Mouse (Mus musculus) natural killer cell, adult 2 months (primary cell): ENCODE results near the gene Litaf.
A peak's percentile ranks its signal among the peaks of the same experiment; 100 is the strongest.
"Not testable (repeated sequence)": the region's sequence is repeated elsewhere in the genome, so short reads cannot be mapped to it uniquely, and the experiment has no call there.

Source experiments
- DNase-seq, 2 experiments: peaks; one replicate each; pipeline ENCODE4 v3.0.0; 2022; ENCODE audit warnings: low spot score in 2 of 2

Gene Litaf

GRCm38 (mm10) chr16:10992090-10993031, 73.6 kb downstream of the Litaf start:
- DNase-seq, result peak; percentile 57 to 65

DNA sequence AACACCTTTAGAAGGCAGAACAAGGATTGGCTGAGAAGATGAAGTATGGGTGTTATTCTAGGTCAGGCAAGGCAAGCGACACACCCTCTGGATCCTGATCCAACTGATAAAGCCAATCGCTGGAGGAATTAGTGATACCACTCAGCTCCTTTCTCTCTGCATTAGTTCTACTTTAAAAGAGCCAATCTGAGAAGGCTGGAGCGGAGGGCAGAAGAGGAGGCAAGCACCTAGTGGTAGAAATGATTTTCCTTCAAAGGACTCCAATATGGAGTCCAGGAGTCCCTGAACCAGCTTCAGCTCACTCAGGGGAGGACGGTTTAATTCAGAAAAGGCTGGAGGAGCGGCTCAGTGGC, 74.2 kb downstream of the Litaf start:
- DNase-seq, result no peak

- no peak for DNase-seq
These were observed 75.2 kb downstream of the Litaf start for GRCm38 (mm10) chr16:10990763-10991162.

DNA sequence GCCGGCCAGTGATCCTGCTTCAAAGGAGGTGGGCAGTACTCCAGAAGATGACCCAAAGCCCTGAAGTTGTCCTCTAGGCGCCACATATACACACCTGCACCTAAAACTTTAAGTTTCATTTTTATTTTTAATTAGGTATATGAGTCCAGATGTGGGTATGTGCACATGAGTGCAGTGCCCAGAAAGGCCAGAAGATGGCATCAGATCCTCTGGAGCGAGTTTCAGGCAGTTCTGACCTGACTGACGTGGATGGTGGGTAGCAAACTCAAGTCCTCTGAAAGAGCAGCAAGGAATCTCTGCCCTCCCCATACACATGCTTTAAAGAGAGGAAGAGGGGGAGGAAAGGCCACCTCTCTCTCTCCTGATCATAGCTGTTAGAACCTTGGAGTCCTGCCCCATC, 76.1 kb downstream of the Litaf start:
- peak; percentile 45 to 55 for DNase-seq

- DNase-seq, result no peak
These were observed 76.6 kb downstream of the Litaf start for GRCm38 (mm10) chr16:10989361-10989760.

DNA sequence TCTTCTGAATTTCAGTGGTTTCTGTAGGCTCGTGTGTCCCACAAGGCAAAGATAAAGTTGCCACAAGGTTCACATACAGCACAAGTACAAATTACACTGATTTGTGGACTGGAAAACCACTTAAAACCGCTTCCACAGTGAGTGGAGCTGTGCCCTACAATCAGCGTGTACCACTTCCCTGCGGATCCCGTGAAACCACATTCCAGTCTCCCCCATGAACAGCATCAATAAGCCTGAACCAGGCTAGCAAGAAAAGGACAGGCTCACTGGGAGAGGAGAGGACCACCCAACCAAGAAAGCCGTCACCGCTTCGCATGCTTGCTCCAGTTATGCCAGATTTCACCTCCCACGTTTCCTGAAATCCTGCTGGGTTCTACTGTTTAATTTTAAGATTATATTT, 77.7 kb downstream of the Litaf start:
- no peak for DNase-seq

GRCm38 (mm10) chr16:10984534-10984933, 81.4 kb downstream of the Litaf start:
- DNase-seq, result no peak

GRCm38 (mm10) chr16:10981493-10982070, 84.4 kb downstream of the Litaf start:
- no peak for DNase-seq

DNA sequence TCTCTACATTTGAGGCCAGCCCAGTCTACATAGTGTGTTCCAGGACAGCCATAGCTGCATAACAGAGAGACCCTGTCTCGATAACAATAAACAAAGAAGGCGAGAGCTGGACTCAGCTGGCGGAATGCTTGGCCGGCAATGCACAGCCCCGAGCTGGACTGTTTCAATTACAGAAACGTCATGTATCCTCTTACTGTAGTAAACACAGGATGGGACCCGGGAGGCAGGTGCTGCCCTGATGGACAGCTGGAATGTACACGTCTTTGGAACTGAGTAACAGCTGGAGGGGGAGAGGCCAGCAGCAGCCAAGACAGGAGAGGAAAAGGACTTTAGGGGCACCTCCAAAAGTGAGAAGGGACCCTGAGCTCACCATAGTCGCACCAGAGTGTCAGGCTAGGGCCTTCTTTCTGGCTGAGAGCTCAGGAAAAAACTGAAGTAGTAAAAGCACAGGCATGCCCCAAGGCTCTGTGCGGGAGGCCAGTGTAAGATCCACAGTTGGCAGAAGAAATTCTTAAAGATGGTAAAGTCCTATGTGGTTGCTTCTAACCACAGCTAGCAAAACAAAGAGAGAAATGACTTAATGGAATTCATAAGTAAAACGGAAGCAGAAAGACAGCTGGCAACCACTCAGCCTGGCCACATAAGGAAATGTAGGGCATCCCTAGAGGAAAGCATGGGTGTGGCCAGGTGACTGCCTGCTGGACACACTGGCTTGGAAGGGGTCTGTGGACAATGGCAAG, 86.7 kb downstream of the Litaf start:
- DNase-seq, result peak in 1 of 2 experiments; percentile 36

DNA sequence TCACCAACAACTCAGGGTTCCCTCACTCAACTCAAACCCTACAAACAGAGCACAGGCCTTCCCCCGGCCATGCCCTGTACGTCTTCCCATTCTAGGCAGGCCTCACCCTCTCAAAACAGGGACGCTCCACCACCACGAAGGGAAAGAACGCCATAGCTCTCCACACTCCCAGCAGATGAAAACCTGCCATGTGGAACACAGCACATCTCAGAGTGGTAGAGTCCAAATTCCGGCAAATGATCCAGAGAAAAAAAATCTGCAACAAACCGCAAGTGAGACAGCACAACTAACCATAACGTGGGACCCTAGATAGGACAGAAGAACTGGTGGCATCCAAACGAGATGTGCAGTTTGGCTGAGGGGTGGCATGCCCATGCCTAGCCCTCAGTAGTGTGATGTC, 88.1 kb downstream of the Litaf start:
- DNase-seq, result no peak

DNA sequence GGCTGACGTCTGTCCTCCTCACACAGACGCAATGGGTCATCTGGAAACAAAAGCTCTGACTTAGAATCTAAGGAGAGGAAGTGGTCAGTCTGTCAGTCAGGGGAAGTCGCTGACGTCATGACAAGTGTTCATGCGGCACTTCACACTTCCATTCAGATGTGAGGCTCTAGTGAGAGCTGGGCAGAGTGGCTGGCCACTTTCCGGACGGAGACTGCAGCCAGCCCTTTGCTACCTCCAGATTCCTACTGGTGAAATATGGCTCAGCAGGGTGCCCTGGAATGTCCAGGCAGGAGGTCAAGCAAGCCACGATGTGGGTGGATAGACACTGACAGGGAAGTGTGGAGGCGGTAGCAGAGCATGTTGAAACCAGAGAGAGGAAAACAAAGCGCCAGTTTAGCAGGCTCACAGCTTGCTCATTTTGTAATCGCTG, 89.7 kb downstream of the Litaf start:
- peak; percentile 85 to 94 for DNase-seq

- DNase-seq, result no peak
These were observed 91.0 kb downstream of the Litaf start for GRCm38 (mm10) chr16:10974939-10975338.

DNA sequence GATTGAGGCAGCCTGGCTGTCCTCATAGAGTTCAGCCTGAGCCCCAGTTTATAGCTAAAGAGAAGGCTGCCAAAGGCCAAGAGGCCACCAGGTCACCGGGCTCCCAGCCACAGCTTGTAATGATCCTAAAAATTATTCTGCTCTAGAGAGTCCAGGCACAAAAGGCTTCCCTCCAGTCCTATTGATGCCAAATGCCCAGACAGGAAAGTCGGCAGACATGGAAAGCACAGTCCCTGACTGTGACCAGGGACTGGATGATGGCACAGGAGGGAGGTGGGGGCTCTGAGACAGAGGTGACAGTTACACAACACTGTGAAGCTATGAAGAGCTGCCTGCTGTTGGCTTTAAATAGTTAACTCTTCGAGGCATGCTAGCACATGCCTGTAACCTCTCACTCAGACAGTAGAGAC, 91.9 kb downstream of the Litaf start:
- no peak for DNase-seq

- no peak for DNase-seq
These were observed 93.7 kb downstream of the Litaf start for GRCm38 (mm10) chr16:10972259-10972658.

DNA sequence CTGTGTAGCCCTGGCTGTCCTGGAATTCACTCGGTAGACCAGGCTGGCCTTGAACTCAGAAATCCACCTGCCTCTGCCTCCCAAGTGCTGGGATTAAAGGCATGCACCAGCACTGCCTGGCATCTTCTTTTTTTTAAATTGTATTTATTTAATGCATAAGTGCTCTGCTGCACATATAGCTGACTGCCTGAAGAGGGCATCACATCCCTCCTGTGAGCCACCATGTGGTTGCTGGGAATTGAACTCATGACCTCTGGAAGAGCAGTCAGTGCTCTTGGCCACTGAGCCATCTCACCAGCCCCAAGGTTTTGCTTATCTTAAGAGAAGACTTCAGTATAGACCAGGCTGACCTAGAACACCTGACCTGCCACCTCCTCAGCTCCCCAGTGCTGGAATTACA, 96.0 kb downstream of the Litaf start:
- not testable (repeated sequence) for DNase-seq

DNA sequence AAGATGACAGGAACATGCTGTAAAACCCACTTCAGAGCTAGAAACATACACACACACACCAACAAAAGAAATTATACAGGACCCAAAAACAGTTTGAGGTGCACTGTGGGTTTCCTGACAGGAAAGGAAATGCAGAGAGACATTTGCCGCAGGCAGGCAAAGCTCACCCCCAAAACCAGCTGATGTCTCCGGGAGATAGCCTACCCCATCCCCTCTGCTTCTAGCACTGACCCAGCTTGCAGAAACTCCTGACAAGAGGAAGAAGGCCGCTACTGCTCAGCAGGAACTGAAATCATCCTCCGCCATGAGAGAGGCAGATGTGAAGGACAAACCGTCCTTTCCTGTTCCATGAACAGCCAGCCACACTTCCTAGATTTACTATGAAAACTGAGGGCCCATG, 96.6 kb downstream of the Litaf start:
- no peak for DNase-seq

- no peak for DNase-seq
These were observed 97.7 kb downstream of the Litaf start for GRCm38 (mm10) chr16:10968299-10968698.

- DNase-seq, result no peak
These were observed 98.2 kb downstream of the Litaf start for GRCm38 (mm10) chr16:10967756-10968155.

- no peak for DNase-seq
These were observed 98.9 kb downstream of the Litaf start for GRCm38 (mm10) chr16:10967013-10967412.

DNA sequence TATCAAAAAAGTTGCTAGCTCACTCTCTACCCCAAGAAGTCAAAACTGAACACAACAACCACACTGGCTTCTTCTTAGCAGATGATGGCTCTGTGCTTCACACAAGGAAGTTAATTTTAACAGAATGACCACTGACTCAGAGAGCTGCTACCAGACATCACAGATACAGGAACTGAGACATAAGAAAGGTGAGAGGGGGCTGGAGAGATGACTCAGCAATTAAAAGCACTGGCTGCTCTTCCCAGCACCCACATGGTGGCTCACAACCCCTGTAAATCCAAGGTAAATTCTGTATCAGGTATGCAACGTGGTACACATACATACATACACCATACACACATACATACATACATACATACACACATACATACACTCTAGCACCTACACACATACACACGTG, 100.9 kb downstream of the Litaf start:
- DNase-seq, result peak in 1 of 2 experiments; percentile 58

- no peak for DNase-seq
These were observed 105.0 kb downstream of the Litaf start for GRCm38 (mm10) chr16:10960916-10961315.

DNA sequence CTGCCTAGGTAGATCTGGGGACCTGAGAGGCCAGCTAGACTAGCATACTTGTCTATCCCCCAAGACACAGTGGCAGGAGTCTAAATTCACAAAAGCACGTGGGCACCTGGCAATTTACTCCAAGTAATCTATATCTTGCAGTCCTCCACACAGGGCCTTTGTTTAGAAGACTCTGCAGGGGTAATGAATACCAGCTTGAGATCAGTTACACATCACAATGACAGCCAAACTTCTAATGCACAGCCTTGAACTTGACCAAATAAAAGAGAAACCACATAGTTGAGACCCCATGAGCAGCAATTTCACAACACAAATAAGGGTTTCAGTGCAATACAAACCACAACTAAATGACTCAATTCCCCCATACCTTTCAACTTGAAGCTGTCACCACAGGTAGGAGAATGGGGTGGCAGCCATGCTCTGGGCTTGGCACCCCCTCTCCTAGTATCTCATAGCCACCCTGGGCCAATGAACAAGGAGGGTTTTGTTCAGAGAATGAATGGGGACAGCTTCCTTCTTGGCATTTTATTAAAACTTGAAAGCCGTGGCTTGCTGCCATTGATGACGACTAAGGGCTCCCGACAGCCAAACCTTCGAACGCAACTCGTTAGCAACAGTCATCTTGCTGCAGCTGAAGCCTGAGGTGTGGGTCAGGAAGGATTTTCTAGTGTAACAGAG, 107.1 kb downstream of the Litaf start:
- no peak for DNase-seq
